Mouse (Mus musculus) brown adipose tissue, adult 24 weeks (tissue): Measurements from ENCODE around the gene Ptpn9. TPM values are rescaled to one million over a fixed set of nuclear protein-coding genes. Genes with fewer than 3 reads are reported as not detected.
"Not testable (repeated sequence)": the region's sequence is repeated elsewhere in the genome, so short reads cannot be mapped to it uniquely, and the experiment has no call there.

Experiments used
- H3K27ac ChIP-seq: fragments of 200-500 bp; replicated peaks from 2 replicates; pipeline ENCODE4 v1.5.1; 2012; ENCODE audit warnings: low read depth, mild to moderate bottlenecking, low read length
- H3K4me1 ChIP-seq: fragments of 200-500 bp; 2 replicates; pipeline ENCODE4 v1.6.1; 2012; ENCODE audit warnings: low read length, mixed read lengths; ENCODE audit not compliant: control insufficient read depth, insufficient read depth, insufficient read length
- H3K4me3 ChIP-seq: fragments of 200-500 bp; 2 replicates; pipeline ENCODE4 v1.5.1; 2012; ENCODE audit warnings: low read depth, mild to moderate bottlenecking, low read length, moderate library complexity; ENCODE audit not compliant: insufficient read depth
- polyA plus RNA-seq: library from polyadenylated mRNA; stranded (reverse); fragments of >200 nt; gene quantifications from 2 replicates; pipeline ENCODE4 v1.2.4, GENCODE M21; 2012; ENCODE audit not compliant: missing spikeins, insufficient read depth, insufficient read length

Ptpn9 gene
- polyA plus RNA-seq: 9.8 and 13.4 TPM in 2 replicates

DNA sequence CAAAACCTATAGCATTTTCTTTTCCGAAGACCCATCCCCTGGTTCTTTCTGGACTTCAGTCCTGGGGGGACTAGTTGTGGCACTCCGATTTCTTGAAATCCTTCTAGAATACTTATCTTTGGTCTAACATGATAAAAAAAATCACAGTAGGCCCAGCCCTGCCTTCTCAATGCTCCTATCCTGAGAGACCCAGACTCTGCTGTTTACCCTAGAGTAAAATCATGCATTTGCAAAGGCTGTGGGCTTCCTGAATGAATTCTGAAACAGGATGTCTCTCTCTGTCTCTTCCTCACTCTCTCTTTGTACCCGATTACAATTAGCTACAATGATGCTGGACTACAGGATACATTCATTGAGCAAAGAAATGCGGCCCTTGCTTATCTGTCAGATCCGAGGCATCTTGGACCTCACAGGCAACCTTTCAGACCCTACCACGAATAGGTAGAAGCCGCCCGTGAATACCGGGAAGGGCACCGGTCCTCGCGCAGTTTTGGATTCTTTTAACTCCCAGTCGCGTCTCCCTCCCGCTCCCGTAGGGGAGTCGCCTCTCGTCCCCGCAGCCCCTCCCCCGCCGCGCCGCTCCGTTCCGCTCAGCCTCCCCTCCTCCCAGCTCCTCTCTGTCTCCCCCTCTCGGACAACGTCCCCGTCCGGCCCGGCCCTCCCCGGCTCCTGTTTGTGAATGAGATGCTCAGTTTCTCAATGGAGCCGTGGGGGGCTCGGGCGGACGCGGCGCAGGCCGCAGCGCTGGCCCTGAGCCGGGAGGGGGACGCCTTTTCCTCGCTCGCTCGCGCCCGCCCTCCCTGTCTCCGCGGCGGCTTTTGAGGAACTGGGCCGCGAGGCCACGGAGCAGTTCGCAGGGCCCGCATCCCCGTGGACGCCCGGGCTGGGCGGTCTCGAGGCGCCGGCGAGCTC lies at the start of gene Ptpn9:
Ptpn9 (plus strand) TSS at position 638 of the 912 bp plus-strand sequence.
- peak within 1 kb of the TSS; percentile 94 for H3K4me3 ChIP-seq
- peak within 1 kb of the TSS; percentile 92 for H3K27ac ChIP-seq
- peaks cover 5% of the 10 kb centered on the region; the same call in 1 of the 2 replicates for H3K4me1 ChIP-seq

DNA sequence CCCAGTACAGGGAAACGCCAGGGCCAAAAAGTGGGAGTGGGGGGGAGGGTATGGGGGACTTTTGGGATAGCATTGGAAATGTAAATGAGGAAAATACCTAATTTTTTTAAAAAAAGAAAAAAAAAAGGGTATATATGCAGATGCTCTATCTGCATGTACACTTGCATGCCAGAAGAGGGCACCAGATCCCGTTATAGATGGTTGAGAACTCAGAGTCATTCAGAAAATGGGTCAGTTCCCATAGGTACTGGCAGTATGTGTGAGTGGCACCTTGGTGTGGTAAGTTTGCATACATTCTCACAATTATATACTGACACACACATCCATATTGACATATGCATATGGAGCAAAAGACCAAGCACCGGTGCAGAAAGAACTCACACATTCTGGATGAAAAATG lies 47.2 kb upstream of the Ptpn9 start:
- H3K4me3 ChIP-seq, H3K4me1 ChIP-seq, H3K27ac ChIP-seq: not testable (repeated sequence)

DNA sequence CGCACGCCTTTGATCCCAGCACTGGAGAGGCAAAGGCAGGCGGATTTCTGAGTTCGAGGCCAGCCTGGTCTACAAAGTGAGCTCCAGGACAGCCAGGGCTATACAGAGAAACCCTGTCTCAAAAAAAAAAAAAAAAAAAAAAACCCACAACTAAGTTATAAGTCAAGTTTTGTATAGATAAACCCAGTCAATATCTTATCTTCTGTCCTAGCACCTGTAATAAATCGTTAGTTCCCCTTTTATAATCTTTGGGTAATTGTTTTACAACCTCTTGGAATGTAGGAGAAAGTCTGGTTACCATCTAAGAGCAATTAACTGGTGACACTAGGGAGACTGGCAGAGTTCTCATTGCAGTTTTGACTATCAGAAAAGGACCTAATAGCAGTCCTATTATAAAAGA lies 46.0 kb upstream of the Ptpn9 start:
- not testable (repeated sequence) for H3K4me1 ChIP-seq, H3K4me3 ChIP-seq, H3K27ac ChIP-seq

DNA sequence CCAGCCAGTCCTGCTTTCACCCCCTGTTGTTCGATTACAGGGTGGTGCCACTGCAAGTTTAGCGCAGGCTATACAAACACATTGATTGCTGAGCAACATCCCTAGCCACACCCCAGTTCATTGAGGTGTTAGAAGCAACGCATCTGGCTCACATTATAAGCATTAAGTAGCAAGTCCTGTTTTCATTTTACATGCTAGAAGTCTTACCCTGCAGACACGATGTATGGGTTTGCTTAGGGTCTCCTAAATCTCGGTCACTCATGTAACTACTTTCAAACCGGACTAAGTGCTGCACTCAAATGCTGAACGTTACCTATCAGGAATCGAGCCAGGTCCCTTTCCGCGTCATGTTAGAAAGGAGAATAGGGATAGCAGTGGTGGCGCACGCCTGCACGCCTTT lies 45.0 kb upstream of the Ptpn9 start:
- Histone ChIP-seq H3K4me1 (no peaks in the 10 kb centered on the region), H3K4me3 (peak overlapping the region; percentile 12), H3K27ac (no peak overlapping the region)

DNA sequence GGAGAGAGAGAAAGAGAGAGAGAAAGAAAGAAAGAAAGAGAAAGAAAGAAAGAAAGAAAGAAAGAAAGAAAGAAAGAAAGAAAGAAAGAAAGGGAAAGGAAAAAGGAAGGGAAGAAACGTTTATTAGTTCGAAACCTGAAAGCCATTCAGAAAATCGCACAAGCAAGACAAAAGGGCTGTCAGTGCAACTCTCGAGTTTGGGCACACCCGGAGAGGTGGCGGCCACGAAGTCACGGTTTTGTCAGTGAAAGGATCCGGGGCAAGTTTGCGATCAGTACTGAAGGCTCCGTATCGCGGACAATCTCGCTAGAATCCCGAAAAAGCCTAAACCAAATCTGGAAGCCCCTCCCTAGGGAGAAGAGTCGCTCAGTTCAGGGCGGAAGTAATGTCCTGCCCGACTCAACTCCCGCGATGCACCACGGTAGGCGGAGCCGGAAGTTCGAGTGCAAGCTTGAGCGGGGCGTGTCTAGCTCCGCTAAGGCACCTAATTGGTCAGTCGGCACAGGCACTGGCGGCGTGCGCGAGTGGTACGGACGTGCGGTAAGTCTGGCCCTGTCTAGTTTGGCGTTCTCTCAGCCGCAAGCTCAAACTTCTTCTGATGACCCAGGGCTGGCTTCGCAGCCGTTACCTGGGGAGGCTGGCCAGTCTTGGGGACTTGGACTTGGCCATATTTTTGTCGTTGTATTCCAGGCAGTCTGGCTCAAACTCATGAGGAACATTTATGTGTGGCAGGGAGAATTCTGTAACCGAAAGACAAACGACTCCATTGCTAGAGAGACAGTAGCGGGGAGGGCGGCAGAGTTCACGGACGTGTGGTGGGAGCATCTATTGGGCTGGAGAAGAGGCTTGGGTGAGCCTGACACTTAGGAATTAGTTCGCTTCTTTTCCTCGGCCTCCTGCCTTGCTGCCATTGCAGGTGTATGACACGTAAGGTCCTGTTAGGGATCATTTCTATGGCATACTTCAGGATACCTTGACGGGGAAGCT lies 44.0 kb upstream of the Ptpn9 start, which contains the start of gene Snupn:
Snupn (plus strand) TSS at position 465 of the 987 bp plus-strand sequence.
- Histone ChIP-seq H3K27ac (peak within 1 kb of the TSS; percentile 93), H3K4me3 (peak within 1 kb of the TSS; percentile 91), H3K4me1 (no peaks in the 10 kb centered on the region)

DNA sequence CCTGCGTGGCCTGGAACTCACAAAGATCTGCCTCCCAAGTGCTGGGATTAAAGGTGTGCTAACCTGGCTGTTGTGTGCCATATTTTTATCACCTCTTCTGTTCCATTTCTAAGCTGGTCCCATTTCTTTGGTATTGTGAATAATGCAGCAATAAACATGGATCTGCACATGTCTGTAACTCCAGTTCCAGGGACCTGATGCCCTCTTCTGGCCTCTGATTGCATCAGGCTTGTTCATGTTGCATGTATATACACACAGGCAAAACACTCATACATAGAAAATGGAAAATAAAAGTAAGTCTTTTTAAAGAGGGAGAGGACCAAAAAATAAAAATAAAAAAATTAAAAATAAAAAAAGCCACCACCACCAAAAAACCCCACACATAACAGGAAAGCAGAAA lies 41.2 kb upstream of the Ptpn9 start:
- H3K4me3 ChIP-seq: no peak overlapping the region
- H3K4me1 ChIP-seq: no peaks in the 10 kb centered on the region
- H3K27ac ChIP-seq: no peak overlapping the region

DNA sequence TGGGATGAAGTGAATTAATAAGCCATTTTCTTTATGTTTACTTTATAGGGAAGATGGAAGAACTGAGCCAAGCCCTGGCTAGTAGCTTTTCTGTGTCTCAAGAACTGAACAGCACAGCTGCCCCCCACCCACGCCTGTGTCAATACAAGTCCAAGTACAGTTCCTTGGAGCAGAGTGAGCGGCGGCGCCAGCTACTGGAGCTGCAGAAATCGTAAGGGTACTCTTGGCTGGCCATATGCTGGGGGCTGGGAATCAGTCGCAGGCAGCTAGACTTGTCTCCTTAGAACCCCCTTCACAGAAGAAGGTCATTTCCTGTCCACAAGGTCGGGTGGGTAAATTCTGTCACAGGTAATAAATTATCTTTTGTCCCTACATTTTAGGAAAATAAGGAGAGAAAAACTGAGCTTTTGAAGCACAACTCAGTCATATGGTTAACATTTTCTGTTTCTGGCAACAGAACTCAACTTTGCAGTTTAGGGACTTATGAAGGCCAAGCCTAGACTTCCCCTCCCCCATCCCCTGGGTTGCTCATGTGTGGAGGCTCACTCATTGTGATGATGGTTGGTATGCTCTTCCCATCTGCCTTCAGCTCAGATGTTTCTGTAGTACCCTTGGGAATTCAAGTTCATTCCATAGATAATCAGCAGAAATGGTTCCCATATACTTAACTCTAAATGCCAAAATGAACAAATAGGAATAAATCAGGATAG lies 37.6 kb upstream of the Ptpn9 start:
- Histone ChIP-seq H3K4me1 (no peaks in the 10 kb centered on the region), H3K27ac (no peak overlapping the region), H3K4me3 (no peak overlapping the region)

DNA sequence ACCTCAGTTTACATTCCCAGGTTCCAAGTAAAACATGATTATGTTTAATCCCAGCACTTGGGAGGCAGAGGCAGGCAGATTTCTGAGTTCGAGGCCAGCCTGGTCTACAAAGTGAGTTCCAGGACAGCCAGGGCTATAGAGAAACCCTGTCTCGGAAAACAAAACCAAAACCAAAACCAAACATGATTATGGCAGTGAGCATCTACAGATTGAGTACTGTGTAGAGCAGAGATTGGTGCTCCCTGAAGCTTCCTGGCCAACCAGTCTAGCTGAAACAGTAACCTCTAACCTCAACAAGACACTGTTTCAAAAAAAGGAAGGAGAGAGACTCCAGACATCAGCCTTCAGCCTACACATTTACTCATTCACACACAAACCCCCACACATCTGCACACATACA lies 36.0 kb upstream of the Ptpn9 start:
- Histone ChIP-seq H3K27ac (no peak overlapping the region), H3K4me3 (no peak overlapping the region), H3K4me1 (no peaks in the 10 kb centered on the region)

DNA sequence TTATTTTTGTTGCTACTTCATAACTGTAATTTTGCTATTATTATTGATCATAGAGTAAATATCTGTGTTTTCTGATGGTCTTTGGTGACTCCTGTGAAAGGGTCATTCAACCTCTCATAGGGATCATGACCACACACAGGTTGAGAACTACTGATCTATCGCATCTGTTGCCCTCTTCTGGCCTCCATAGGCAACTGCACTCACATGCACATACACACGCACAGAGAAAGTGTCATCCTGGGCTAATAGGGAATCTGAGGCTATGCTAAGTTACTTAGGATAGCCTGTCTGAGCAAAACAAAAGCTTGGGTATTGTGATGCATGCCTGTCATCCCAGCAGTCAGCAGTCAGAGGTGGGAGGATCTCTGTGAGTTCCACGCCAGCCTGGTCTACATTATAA lies 33.1 kb upstream of the Ptpn9 start:
- Histone ChIP-seq H3K27ac (no peak overlapping the region), H3K4me1 (no peaks in the 10 kb centered on the region), H3K4me3 (no peak overlapping the region)

DNA sequence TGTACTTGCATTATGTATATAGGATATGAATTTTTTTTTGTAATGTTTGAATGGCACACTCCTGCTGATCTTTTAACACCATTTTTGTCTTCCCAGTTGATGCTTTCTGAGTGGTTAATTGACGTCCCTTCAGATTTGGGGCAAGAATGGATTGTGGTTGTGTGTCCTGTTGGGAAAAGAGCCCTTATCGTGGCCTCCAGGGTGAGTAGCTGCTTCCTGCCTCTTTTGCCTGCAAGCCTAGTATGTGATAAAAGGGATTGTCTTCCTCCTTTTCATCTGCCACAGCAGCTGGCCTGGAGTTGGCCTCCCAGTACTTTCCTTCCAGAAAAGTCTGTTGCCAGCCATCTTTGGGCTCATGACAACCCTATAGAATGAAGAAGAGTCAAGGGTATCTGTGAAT lies 24.6 kb upstream of the Ptpn9 start:
- H3K4me1 ChIP-seq: no peaks in the 10 kb centered on the region
- H3K27ac ChIP-seq: no peak overlapping the region
- no peak overlapping the region for H3K4me3 ChIP-seq

DNA sequence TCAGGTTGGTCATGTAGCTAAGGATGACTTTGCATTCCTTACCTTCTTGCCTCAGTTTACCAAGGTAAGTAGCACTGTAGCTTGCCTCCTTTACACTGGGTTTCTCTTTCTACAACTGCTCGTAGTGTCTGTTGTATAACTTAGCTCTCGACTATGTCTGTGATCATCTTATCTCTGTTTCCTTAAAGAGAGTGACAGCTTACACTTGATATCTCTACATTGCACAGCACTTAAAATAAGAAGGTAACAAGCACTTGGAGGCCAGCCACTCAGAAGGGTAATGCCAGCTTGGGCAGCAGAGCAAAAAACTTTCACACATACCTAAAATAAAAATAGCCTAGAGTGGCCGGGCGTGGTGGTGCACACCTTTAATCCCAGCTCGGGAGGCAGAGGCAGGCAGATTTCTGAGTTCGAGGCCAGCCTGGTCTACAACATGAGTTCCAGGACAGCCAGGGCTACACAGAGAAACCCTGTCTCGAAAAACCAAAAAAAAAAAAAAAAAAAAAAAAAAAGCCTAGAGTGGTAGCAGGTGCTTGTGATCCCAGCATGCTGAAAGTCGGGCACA lies 20.7 kb upstream of the Ptpn9 start:
- no peak overlapping the region for H3K27ac ChIP-seq
- H3K4me1 ChIP-seq: no peaks in the 10 kb centered on the region
- H3K4me3 ChIP-seq: no peak overlapping the region

DNA sequence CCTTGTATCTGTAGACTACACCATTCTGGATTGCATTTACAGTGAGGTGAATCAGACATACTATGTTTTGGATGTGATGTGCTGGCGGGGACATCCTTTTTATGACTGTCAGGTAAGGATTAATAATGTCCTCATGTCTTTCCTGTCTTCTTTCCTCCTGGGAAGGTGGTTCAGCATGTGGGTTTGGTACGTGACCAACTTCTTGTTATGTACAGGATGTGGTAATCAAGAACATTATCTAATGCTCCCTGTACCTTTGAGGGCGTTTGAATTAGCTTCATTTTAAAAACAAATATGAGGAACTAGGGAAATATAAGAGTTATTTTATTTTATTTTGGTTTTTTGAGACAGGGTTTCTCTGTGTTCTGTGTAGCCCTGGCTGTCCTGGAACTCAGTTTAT lies 19.5 kb upstream of the Ptpn9 start:
- no peak overlapping the region for H3K4me3 ChIP-seq
- H3K4me1 ChIP-seq: no peaks in the 10 kb centered on the region
- no peak overlapping the region for H3K27ac ChIP-seq

DNA sequence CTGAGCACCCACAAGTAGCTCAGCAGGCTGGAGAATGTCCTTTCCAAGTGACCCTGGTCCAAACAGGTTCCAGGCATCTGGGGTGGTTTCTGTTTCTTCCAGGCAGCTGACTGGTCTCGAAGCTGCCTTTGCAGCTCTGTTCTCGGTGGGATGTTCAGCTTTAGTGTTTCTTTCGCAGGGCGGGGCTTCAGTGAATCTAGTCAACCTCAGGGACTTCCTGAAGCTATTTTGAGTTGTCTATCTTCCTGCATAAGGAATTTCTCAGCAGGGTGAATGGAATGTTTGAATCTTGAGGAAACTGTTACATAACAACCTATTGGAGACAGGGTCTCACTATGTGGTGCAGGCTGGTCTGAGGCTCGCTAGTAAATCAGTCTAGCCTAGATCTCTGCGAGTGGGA lies 14.5 kb upstream of the Ptpn9 start:
- H3K27ac ChIP-seq: no peak overlapping the region
- H3K4me3 ChIP-seq: no peak overlapping the region
- H3K4me1 ChIP-seq: no peaks in the 10 kb centered on the region

DNA sequence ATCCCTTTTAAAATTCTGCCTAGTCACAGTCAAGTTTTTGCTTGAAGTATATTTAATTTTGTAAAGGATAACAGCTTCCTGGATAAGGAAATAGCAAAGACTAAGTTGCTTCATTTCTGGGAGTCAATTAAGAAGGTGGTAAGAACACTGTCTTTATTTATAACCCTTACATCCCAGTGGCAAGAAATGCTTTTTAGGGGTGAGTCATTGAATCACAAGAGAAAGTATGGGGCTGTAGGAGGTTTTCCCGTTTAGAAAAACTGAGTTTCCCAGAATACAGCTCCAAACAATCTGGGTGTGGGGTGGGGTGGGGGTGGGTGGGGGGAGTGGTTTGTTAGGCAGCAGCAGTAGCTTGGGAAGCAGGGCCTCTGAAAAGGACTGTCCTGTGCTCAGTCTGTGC lies 13.2 kb upstream of the Ptpn9 start:
- H3K4me3 ChIP-seq: no peak overlapping the region
- H3K4me1 ChIP-seq: no peaks in the 10 kb centered on the region
- H3K27ac ChIP-seq: no peak overlapping the region
